Mouse (Mus musculus) kidney, adult 2 months (tissue): ENCODE data around the gene Atg4d.

ENCODE experiments used
- CTCF ChIP-seq: fragments of 200-500 bp; conservative IDR thresholded peaks from 2 replicates; pipeline ENCODE4 v1.5.1; 2011; ENCODE audit warnings: low read depth, mild to moderate bottlenecking, control low read depth, low read length, moderate library complexity, mixed read lengths; ENCODE audit not compliant: insufficient read depth, insufficient read length
- POLR2A ChIP-seq: fragments of 200-500 bp; IDR thresholded peaks from one replicate; pipeline ENCODE4 v1.6.1; 2011; ENCODE audit warnings: low read depth, low read length, control low read depth

- no peak for TF ChIP-seq CTCF
- TF ChIP-seq POLR2A, result no peak
Measured at GRCm38 (mm10) chr9:21274336-21274735, 9.2 kb downstream of the Atg4d start.
